Mouse (Mus musculus) cerebellum, adult 18-20 months (tissue): Measurements from ENCODE around the gene Wnt5a.

Source experiments
- DNase-seq, 2 experiments: peaks; one replicate each; pipeline ENCODE4 v3.0.0; 2021

Gene Wnt5a

DNA sequence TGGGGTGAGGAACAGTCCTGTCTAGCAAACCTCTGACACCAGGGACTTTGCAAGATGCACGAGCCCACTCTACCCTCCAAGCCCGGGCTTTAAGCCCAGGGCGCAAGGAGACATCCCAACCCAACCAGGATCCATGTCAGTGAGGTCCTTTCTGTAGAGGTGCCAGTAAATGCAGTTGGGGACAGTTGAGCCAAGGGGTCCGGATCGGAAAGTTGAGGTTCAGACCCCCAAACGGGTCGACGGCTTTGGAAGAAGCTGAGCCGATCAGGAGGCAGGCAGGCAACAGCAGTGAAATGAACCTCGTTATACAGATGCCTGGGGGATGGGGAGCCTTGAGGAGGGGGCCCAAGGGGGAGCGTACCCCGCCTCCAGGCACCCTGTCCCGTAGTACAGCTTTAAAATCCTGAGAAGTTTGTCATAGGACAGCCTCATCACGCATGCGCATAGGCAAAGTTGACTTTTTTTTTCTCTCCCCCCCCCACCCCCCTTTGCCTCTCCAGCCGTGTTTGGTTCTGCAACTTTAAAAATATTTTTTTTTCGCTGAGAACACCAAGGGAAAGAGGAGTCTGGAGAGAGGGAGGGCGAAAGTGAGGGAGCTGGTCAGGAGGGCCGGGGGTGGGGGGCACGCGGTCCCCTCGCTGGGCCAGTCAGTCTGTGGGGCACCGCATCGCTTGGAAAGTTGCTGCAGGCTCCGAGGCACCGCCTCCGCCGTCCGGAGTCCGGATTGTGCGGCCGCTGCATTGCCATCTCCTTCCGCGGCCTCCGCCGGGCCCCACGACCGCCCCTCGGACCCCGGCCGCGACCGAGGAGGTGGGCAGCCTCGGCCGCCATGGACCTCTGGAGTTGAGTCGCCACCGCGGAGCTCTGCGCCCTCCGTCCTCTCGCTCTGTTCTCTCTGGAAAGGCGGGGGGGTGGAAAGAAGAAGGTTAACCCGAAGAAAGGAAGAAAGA, at the start of gene Wnt5a:
Gene Wnt5a (plus strand): TSS at position 650 of the 950 bp plus-strand sequence.
- no peak for DNase-seq

- DNase-seq = no peak
Observed at GRCm38 (mm10) chr14:28456372-28457076, 48.0 kb upstream of the Wnt5a start.

DNA sequence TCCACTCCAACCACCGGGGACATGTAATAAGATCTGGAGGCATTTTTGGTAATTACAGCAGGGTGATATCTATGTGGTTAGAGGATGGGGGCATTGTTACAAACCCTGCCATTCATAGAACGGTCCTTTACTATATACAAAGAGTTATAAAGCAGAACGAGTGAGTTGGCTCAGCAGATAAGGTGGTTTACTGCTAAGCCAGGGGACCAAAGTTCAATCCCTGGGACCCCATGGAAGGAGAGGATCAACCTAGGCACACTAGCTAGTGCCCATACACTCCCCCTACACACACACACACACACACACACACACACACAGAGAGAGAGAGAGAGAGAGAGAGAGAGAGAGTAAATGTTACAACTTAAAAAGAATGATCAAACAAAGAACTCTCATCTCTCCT, 47.1 kb upstream of the Wnt5a start:
- DNase-seq = no peak

GRCm38 (mm10) chr14:28467956-28468355, 36.6 kb upstream of the Wnt5a start:
- no peak for DNase-seq

GRCm38 (mm10) chr14:28469696-28470095, 34.9 kb upstream of the Wnt5a start:
- DNase-seq = no peak

DNA sequence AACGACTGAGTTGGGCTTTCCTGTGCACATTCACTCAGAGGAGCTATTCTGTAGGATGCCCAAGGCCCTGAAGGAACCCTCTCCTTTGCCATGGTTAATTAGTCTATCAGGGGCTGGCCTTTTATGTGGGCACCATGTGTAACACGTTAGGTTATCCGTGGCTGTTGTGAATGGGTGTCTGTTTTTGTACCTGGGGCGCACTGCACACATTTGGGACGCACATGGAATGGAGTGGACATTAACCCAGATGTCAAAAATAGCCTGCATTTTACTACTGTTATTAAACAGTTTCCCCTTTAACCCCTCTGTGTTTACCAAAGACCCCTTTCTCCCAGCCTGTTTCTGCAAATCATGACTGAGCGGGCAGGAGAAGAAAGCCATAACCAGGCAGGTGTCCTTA, 34.3 kb upstream of the Wnt5a start:
- no peak for DNase-seq

- no peak for DNase-seq
Observed at GRCm38 (mm10) chr14:28475012-28475411, 29.5 kb upstream of the Wnt5a start.

DNA sequence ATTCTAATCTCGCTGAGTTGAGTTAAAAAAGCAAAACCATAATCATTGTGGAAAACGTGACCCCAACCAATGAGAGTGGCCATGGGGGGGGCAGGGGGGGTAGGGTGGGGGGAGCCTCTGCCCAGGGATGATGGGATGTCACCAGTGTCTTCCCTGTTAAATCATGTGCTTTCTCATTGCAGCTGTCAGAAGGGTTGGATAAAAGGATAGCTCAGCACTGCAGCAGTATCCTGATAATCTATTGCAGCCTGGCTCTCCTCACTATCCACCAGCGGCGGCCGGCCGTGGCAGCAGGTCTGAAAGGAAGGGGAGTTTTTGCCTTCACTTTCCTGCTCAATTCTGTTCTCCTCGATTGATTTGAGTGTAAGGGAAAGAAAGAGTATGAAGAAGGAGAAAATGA, 29.1 kb upstream of the Wnt5a start:
- no peak for DNase-seq

DNA sequence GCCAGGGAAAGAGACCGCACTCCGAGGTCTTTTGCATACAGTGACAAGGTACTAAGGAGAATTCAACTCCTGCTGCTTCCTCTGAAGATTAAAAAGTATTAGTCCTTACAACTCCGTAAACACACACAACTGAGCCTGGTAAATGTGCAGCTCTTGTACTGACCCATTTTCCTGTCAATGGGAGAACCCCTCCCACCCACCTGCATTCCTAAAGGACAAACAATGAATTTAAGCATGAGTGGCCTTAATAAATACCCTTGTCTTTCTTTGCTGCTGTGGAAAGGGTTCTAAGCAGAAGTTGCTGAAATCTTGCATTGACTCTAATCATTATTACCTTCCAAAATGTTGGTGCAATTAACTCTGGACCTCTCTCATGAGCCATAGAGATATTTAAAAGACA, 27.8 kb upstream of the Wnt5a start:
- DNase-seq = no peak

GRCm38 (mm10) chr14:28480866-28481265, 23.7 kb upstream of the Wnt5a start:
- DNase-seq = no peak

DNA sequence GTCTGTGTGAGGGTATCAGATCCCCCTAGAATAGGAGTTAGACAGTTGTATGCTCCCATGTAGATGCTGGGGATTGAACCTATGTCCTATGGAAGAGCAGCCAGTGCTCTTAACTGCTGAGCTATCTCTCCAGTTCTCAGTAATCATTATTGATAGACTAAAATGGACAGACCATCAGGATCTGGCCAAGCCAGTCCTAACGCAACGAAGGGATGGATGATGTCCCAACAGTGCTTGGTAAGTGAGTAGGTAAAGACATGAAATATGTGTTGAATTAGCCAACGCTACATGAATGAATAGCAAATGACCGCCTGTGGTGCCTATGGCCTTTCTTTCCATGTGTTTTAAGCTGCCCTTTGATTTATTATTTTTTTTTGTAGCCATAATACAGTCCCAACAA, 10.7 kb upstream of the Wnt5a start:
- DNase-seq = no peak

- no peak for DNase-seq
Observed at GRCm38 (mm10) chr14:28494273-28494672, 10.3 kb upstream of the Wnt5a start.

DNA sequence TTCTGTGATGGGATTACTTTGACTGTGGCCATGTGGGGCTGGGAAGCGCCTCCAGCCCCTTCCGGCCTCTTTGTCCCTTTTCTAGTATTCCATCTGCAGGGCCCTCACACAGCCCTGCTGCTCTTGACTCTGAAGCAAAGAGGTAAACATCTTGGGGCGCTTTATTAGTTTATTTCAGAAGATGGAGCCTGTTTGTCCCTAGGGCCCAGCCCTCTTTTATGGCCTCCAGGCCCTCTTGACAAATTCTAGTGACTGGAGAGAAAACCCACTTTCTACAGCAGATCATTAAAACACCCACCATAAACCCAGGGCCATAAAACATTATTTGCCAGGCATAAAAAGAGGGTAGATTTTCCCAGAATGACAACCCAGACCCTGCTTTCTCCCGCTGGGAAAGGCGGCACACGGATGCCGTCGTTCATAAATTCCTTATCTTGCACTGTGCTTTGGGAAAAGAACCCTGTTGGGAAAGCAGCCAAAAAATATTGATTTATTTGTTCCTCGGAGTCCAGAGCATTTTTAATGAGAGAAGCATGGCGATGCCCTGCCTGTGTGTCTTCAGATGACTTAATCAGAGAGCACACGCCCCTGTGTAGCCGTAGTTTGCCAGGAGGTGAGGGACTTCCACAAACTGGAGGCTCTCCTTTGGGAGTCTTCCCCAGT, 3.2 kb upstream of the Wnt5a start:
- no peak for DNase-seq

GRCm38 (mm10) chr14:28503276-28503675, 1.3 kb upstream of the Wnt5a start:
- no peak for DNase-seq

- no peak for DNase-seq
Observed at GRCm38 (mm10) chr14:28505051-28505585, 568 bp downstream of the Wnt5a start.

GRCm38 (mm10) chr14:28505586-28506375, 1.2 kb downstream of the Wnt5a start:
- DNase-seq = no peak

GRCm38 (mm10) chr14:28506376-28506831, 1.9 kb downstream of the Wnt5a start:
- no peak for DNase-seq

DNA sequence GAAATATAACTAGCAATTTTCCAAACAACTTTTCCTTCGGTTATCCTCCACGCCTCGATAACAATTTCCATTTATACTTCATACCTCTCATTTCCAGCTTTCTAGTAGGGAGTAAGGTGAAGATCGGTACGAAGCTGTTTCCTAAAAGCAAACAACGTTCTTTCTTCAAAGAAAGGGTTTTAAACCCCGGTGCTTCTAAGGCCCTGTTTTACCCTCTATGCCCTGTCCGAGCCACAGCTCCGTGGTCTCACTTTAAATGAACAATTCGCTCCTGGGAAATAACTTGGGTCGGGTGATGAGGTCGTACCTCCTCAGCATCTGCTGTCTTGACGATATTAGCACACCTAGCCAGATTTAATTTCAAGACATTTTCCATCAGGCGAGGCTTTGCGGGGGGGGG, 2.5 kb downstream of the Wnt5a start:
- no peak for DNase-seq

- DNase-seq = peak; percentile 38 to 67
Observed at GRCm38 (mm10) chr14:28507471-28507870, 2.9 kb downstream of the Wnt5a start.

DNA sequence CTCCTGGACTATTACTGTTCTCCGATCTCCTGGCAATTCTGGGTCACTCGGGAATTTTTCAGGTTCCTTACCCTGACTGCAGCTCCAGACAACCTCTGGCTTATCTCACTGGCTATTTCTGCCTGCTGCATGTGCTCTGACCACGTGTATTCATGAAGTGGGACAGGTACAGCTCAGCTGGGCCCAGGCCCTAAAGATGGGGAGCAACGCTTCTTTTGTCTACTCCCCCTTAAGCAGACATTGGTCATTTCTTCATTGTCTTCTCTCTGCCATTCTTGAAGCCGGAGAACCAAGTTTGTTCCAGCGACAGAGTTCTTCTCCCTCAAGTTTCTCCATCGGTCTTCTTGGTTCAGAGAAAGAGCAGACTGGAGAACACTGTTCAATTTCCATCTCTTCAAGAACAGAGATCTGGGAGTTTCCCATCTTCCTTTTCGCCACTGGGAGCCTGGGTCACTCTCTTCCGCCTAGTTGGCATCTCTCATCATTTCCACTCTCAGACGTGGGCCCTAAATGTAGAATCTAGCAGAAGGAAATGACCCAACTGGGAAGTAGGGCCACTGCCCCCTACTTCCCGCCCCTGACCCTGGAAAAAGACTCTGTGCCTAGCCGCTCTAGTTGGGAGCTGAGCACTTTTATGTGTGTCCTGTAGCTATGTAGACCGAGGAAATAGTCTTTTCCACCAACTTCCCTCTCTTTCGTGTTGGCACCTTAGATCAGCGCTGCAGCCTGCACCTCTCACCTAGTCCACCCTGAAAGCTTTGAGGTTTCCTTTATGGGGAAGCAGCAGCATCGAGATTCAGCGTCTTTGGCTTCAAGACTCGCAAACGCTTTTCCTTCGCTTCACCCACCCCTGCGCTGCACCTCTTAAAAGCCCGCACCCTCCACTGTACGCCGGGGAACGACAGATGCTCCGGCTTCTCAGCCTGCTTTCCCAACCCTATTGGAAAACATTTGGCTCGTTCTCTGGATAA, 4.0 kb downstream of the Wnt5a start:
- no peak for DNase-seq
